Mouse (Mus musculus) liver, embryonic 16.5 days (tissue): ENCODE results near the gene Chmp1a. TPM values are rescaled to one million over a fixed set of nuclear protein-coding genes. Genes with fewer than 3 reads are reported as not detected.
"Not testable (repeated sequence)": the region's sequence is repeated elsewhere in the genome, so short reads cannot be mapped to it uniquely, and the experiment has no call there.

Source experiments
- ATAC-seq: fragments of 200-750 bp; cut with Nextera tagmentation; 2 replicates; pipeline ENCODE4 v1.8.0; 2017; ENCODE audit warnings: low read depth, mild to moderate bottlenecking, moderate number of reproducible peaks, moderate library complexity
- H3K27ac ChIP-seq: fragments of 300-500 bp; sonication (generic); 2 replicates; pipeline ENCODE4 v1.5.1; 2014; ENCODE audit warnings: mild to moderate bottlenecking, low read length
- H3K27me3 ChIP-seq: fragments of 300-500 bp; sonication (generic); 2 replicates; pipeline ENCODE4 v1.6.1; 2014; ENCODE audit warnings: low read depth, low read length, mixed read lengths; ENCODE audit not compliant: control insufficient read depth, insufficient read depth
- H3K36me3 ChIP-seq: fragments of 300-500 bp; sonication (generic); 2 replicates; pipeline ENCODE4 v1.6.1; 2014; ENCODE audit warnings: mild to moderate bottlenecking; ENCODE audit not compliant: control insufficient read depth, insufficient read depth
- H3K4me1 ChIP-seq: fragments of 300-500 bp; sonication (generic); 2 replicates; pipeline ENCODE4 v1.6.1; 2014; ENCODE audit warnings: low read depth, low read length, mixed read lengths; ENCODE audit not compliant: control insufficient read depth
- H3K4me2 ChIP-seq: fragments of 300-500 bp; sonication (generic); 2 replicates; pipeline ENCODE4 v1.6.1; 2014; ENCODE audit warnings: low read depth, low read length, mixed read lengths
- H3K4me3 ChIP-seq: fragments of 300-500 bp; sonication (generic); 2 replicates; pipeline ENCODE4 v1.5.1; 2014; ENCODE audit warnings: low read depth, mild to moderate bottlenecking, low read length
- H3K9ac ChIP-seq: fragments of 300-500 bp; sonication (generic); 2 replicates; pipeline ENCODE4 v1.6.1; 2014; ENCODE audit warnings: low read depth, low read length
- H3K9me3 ChIP-seq: fragments of 300-500 bp; sonication (generic); replicated peaks from 2 replicates; pipeline ENCODE4 v1.6.1; 2016; ENCODE audit warnings: low read length; ENCODE audit not compliant: control insufficient read depth
- WGBS: fragments of 180-500 bp; shearing (Covaris S2); extraction: QIAGEN DNeasy Blood & Tissue Kit; methylation state at CpG from one replicate; pipeline ENCODE4 v1.1.7; 2014; ENCODE audit not compliant: insufficient replicate concordance; 5-methylcytosine and 5-hydroxymethylcytosine counted together
- polyA plus RNA-seq: library from polyadenylated mRNA; unstranded; fragments of >200 nt; fragmentation: Nextera tagmentation; extraction: Ambion mirVana; gene quantifications from 2 replicates; pipeline ENCODE4 v1.2.1, GENCODE M21; 2015

Chmp1a gene
- polyA plus RNA-seq, 1 experiment from 2014 or later: 55.9 TPM

- no peak overlapping the region for H3K27ac ChIP-seq
- H3K27me3 ChIP-seq: peaks cover 5% of the 10 kb centered on the region; the same call in 1 of the 2 replicates
- H3K4me3 ChIP-seq: no peak overlapping the region
- H3K36me3 ChIP-seq: no peaks in the 10 kb centered on the region
- H3K9me3 ChIP-seq: no peaks in the 10 kb centered on the region
- 34% methylated on average over 3 of the region's 3 CpGs for WGBS
- peaks cover 20% of the 10 kb centered on the region for H3K4me1 ChIP-seq
- H3K4me2 ChIP-seq: no peak overlapping the region
- no peak overlapping the region for H3K9ac ChIP-seq
- no peak for ATAC-seq
Measured at GRCm38 (mm10) chr8:123215430-123215829, 2.9 kb upstream of the Chmp1a start.

GRCm38 (mm10) chr8:123213118-123213772 is 682 bp upstream of the Chmp1a start:
- Histone ChIP-seq H3K4me1 (peaks cover 20% of the 10 kb centered on the region), H3K4me3 (peak overlapping the region; percentile 77), H3K9me3 (no peaks in the 10 kb centered on the region), H3K27ac (peak overlapping the region; percentile 59; the same call in 1 of the 2 replicates), H3K4me2 (peak overlapping the region; percentile 98), H3K27me3 (peaks cover 5% of the 10 kb centered on the region; the same call in 1 of the 2 replicates), H3K9ac (peak overlapping the region; percentile 66), H3K36me3 (peaks cover 11% of the 10 kb centered on the region)
- peak; percentile 5; the same call in 1 of the 2 replicates for ATAC-seq
- WGBS: 23% methylated on average over 22 of the region's 22 CpGs

- 19% methylated on average over 10 of the region's 10 CpGs for WGBS
- H3K36me3 ChIP-seq: peaks cover 21% of the 10 kb centered on the region
- H3K27ac ChIP-seq: peak overlapping the region; percentile 51
- H3K9me3 ChIP-seq: no peaks in the 10 kb centered on the region
- peak overlapping the region; percentile 87 for H3K9ac ChIP-seq
- peaks cover 20% of the 10 kb centered on the region for H3K4me1 ChIP-seq
- H3K4me3 ChIP-seq: peak overlapping the region; percentile 77
- no peak for ATAC-seq
- peak overlapping the region; percentile 98 for H3K4me2 ChIP-seq
- H3K27me3 ChIP-seq: 0 out of 2 replicates have a peak, but pooled peaks cover 2% of the 10 kb centered on the region
Measured at GRCm38 (mm10) chr8:123211876-123212275, 687 bp downstream of the Chmp1a start.

- 81% methylated on average over 3 of the region's 3 CpGs for WGBS
- H3K4me2 ChIP-seq: no peak overlapping the region
- no peak overlapping the region for H3K4me3 ChIP-seq
- no peak overlapping the region for H3K9ac ChIP-seq
- H3K9me3 ChIP-seq: no peaks in the 10 kb centered on the region
- no peaks in the 10 kb centered on the region for H3K27me3 ChIP-seq
- no peak overlapping the region for H3K27ac ChIP-seq
- peaks cover 16% of the 10 kb centered on the region for H3K36me3 ChIP-seq
- ATAC-seq: no peak
- H3K4me1 ChIP-seq: no peaks in the 10 kb centered on the region
Measured at GRCm38 (mm10) chr8:123203571-123203970, 9.0 kb downstream of the Chmp1a start.

GRCm38 (mm10) chr8:123202288-123202687 is 10.3 kb downstream of the Chmp1a start:
- H3K27me3 ChIP-seq: no peaks in the 10 kb centered on the region
- ATAC-seq: no peak
- H3K4me1 ChIP-seq: peaks cover 3% of the 10 kb centered on the region
- no peak overlapping the region for H3K4me3 ChIP-seq
- 23% methylated on average over 5 of the region's 5 CpGs for WGBS
- H3K4me2 ChIP-seq: no peak overlapping the region
- peaks cover 9% of the 10 kb centered on the region for H3K36me3 ChIP-seq
- no peak overlapping the region for H3K27ac ChIP-seq
- H3K9ac ChIP-seq: no peak overlapping the region
- H3K9me3 ChIP-seq: no peaks in the 10 kb centered on the region

GRCm38 (mm10) chr8:123199864-123200263 is 12.7 kb downstream of the Chmp1a start:
- Histone ChIP-seq H3K27me3 (no peaks in the 10 kb centered on the region), H3K4me2 (no peak overlapping the region), H3K4me3 (no peak overlapping the region), H3K36me3 (no peaks in the 10 kb centered on the region), H3K4me1 (peaks cover 6% of the 10 kb centered on the region), H3K9ac (no peak overlapping the region), H3K27ac (no peak overlapping the region), H3K9me3 (no peaks in the 10 kb centered on the region)
- ATAC-seq: no peak
- 57% methylated on average over 14 of the region's 14 CpGs for WGBS

- H3K9me3 ChIP-seq, H3K4me1 ChIP-seq, H3K36me3 ChIP-seq, H3K4me3 ChIP-seq, H3K9ac ChIP-seq, H3K27ac ChIP-seq, H3K27me3 ChIP-seq, H3K4me2 ChIP-seq: not testable (repeated sequence)
- 42% methylated on average over 5 of the region's 5 CpGs for WGBS
- ATAC-seq: peak; percentile 74
Measured at GRCm38 (mm10) chr8:123197016-123197415, 15.5 kb downstream of the Chmp1a start.

- no peak overlapping the region for H3K4me3 ChIP-seq
- no peaks in the 10 kb centered on the region for H3K36me3 ChIP-seq
- peaks cover 13% of the 10 kb centered on the region for H3K4me1 ChIP-seq
- no peaks in the 10 kb centered on the region for H3K27me3 ChIP-seq
- H3K27ac ChIP-seq: no peak overlapping the region
- WGBS: 80% methylated on average over 9 of the region's 9 CpGs
- no peaks in the 10 kb centered on the region for H3K9me3 ChIP-seq
- ATAC-seq: no peak
- no peak overlapping the region for H3K4me2 ChIP-seq
- H3K9ac ChIP-seq: no peak overlapping the region
Measured at GRCm38 (mm10) chr8:123193771-123194170, 18.8 kb downstream of the Chmp1a start.

GRCm38 (mm10) chr8:123191908-123192307 is 20.7 kb downstream of the Chmp1a start:
- no peak overlapping the region for H3K9ac ChIP-seq
- H3K27ac ChIP-seq: no peak overlapping the region
- H3K27me3 ChIP-seq: no peaks in the 10 kb centered on the region
- WGBS: 49% methylated on average over 8 of the region's 8 CpGs
- no peak overlapping the region for H3K4me2 ChIP-seq
- H3K9me3 ChIP-seq: no peaks in the 10 kb centered on the region
- peaks cover 10% of the 10 kb centered on the region for H3K4me1 ChIP-seq
- no peak for ATAC-seq
- no peaks in the 10 kb centered on the region for H3K36me3 ChIP-seq
- no peak overlapping the region for H3K4me3 ChIP-seq
